Mouse (Mus musculus): ENCODE data around the gene Klhdc8a. TPM values are rescaled to one million over a fixed set of nuclear protein-coding genes. Genes with fewer than 3 reads are reported as not detected.

Klhdc8a gene
- 1.4 and 2.8 TPM in 2 replicates for polyA plus RNA-seq (2016; fragmentation: Nextera tagmentation; extraction: Ambion mirVana)

- H3K27me3 ChIP-seq (ENCODE audit: low read depth, poor library complexity, severe bottlenecking) = peaks cover 78% of the 10 kb centered on the region
- peaks cover 73% of the 10 kb centered on the region for H3K4me1 ChIP-seq
These were observed at the start of gene Klhdc8a for GRCm38 (mm10) chr1:132298425-132298800. Klhdc8a (plus strand) TSS chr1:132298626.

GRCm38 (mm10) chr1:132254467-132254866, 44.0 kb upstream of the Klhdc8a start:
- Histone ChIP-seq H3K4me3 (no peak overlapping the region), H3K4me1 (peaks cover 11% of the 10 kb centered on the region), H3K36me3 (no peaks in the 10 kb centered on the region), H3K27ac (replicated peaks) (no peak overlapping the region), H3K9me3 (replicated peaks) (no peaks in the 10 kb centered on the region), H3K27me3 (ENCODE audit: low read depth, poor library complexity, severe bottlenecking) (no peaks in the 10 kb centered on the region)
- WGBS = 76% methylated on average over 6 of the region's 6 CpGs
- DNase-seq (ENCODE audit: low spot score) = no peak

More at GRCm38 (mm10) chr1:132298425-132298800, at the start of gene Klhdc8a:
- H3K9me3 ChIP-seq (replicated peaks) = no peaks in the 10 kb centered on the region
- no peaks in the 10 kb centered on the region for H3K36me3 ChIP-seq
- peak; percentile 69 for DNase-seq (ENCODE audit: low spot score)
- WGBS = 2% methylated on average over 28 of the region's 28 CpGs
- H3K4me3 ChIP-seq = peak within 1 kb of the TSS; percentile 79
- H3K27ac ChIP-seq (replicated peaks) = peak within 1 kb of the TSS; percentile 91

- DNase-seq (ENCODE audit: low spot score) = no peak
- Histone ChIP-seq H3K9me3 (replicated peaks) (no peaks in the 10 kb centered on the region), H3K4me3 (no peak overlapping the region), H3K4me1 (peaks cover 32% of the 10 kb centered on the region), H3K36me3 (no peaks in the 10 kb centered on the region), H3K27me3 (ENCODE audit: low read depth, poor library complexity, severe bottlenecking) (no peaks in the 10 kb centered on the region), H3K27ac (replicated peaks) (no peak overlapping the region)
- WGBS = 88% methylated on average over 1 of the region's 1 CpGs
These were observed 38.1 kb upstream of the Klhdc8a start for GRCm38 (mm10) chr1:132260331-132260730.

- 76% methylated on average over 5 of the region's 5 CpGs for WGBS
- DNase-seq (ENCODE audit: low spot score) = no peak
- no peaks in the 10 kb centered on the region for H3K9me3 ChIP-seq (replicated peaks)
- H3K4me1 ChIP-seq = peaks cover 30% of the 10 kb centered on the region
- no peaks in the 10 kb centered on the region for H3K36me3 ChIP-seq
- no peak overlapping the region for H3K27ac ChIP-seq (replicated peaks)
- no peak overlapping the region for H3K4me3 ChIP-seq
- no peaks in the 10 kb centered on the region for H3K27me3 ChIP-seq (ENCODE audit: low read depth, poor library complexity, severe bottlenecking)
These were observed 37.4 kb upstream of the Klhdc8a start for GRCm38 (mm10) chr1:132261058-132261457.

GRCm38 (mm10) chr1:132263618-132264017, 34.8 kb upstream of the Klhdc8a start:
- H3K27me3 ChIP-seq (ENCODE audit: low read depth, poor library complexity, severe bottlenecking) = no peaks in the 10 kb centered on the region
- H3K27ac ChIP-seq (replicated peaks) = no peak overlapping the region; the same call in 1 of the 2 replicates
- DNase-seq (ENCODE audit: low spot score) = no peak
- no peaks in the 10 kb centered on the region for H3K36me3 ChIP-seq
- peaks cover 42% of the 10 kb centered on the region for H3K4me1 ChIP-seq
- H3K9me3 ChIP-seq (replicated peaks) = no peaks in the 10 kb centered on the region
- 87% methylated on average over 4 of the region's 4 CpGs for WGBS
- no peak overlapping the region for H3K4me3 ChIP-seq

GRCm38 (mm10) chr1:132264577-132264976, 33.8 kb upstream of the Klhdc8a start:
- Histone ChIP-seq H3K27me3 (ENCODE audit: low read depth, poor library complexity, severe bottlenecking) (no peaks in the 10 kb centered on the region), H3K27ac (replicated peaks) (0 out of 2 replicates have a peak overlapping the region, but pooled peaks have one; percentile 3), H3K4me1 (peaks cover 49% of the 10 kb centered on the region), H3K36me3 (no peaks in the 10 kb centered on the region), H3K9me3 (replicated peaks) (no peaks in the 10 kb centered on the region), H3K4me3 (no peak overlapping the region)
- no peak for DNase-seq (ENCODE audit: low spot score)
- WGBS = 65% methylated on average over 7 of the region's 7 CpGs

GRCm38 (mm10) chr1:132265211-132265859, 33.1 kb upstream of the Klhdc8a start:
- H3K9me3 ChIP-seq (replicated peaks) = no peaks in the 10 kb centered on the region
- WGBS = 81% methylated on average over 8 of the region's 8 CpGs

GRCm38 (mm10) chr1:132265936-132266335, 32.5 kb upstream of the Klhdc8a start:
- no peak overlapping the region for H3K4me3 ChIP-seq
- no peak overlapping the region for H3K27ac ChIP-seq (replicated peaks)
- H3K9me3 ChIP-seq (replicated peaks) = no peaks in the 10 kb centered on the region
- peaks cover 52% of the 10 kb centered on the region for H3K4me1 ChIP-seq
- DNase-seq (ENCODE audit: low spot score) = no peak
- WGBS = 91% methylated on average over 10 of the region's 10 CpGs
- no peaks in the 10 kb centered on the region for H3K36me3 ChIP-seq
- no peaks in the 10 kb centered on the region for H3K27me3 ChIP-seq (ENCODE audit: low read depth, poor library complexity, severe bottlenecking)

More at GRCm38 (mm10) chr1:132265211-132265859, 33.1 kb upstream of the Klhdc8a start:
- Histone ChIP-seq H3K4me3 (no peak overlapping the region), H3K27me3 (ENCODE audit: low read depth, poor library complexity, severe bottlenecking) (no peaks in the 10 kb centered on the region), H3K36me3 (no peaks in the 10 kb centered on the region), H3K27ac (replicated peaks) (peak overlapping the region; percentile 52), H3K4me1 (peaks cover 52% of the 10 kb centered on the region)
- DNase-seq (ENCODE audit: low spot score) = no peak

- H3K4me3 ChIP-seq = no peak overlapping the region
- peaks cover 52% of the 10 kb centered on the region for H3K4me1 ChIP-seq
- H3K36me3 ChIP-seq = no peaks in the 10 kb centered on the region
- no peak for DNase-seq (ENCODE audit: low spot score)
- no peaks in the 10 kb centered on the region for H3K9me3 ChIP-seq (replicated peaks)
- no peaks in the 10 kb centered on the region for H3K27me3 ChIP-seq (ENCODE audit: low read depth, poor library complexity, severe bottlenecking)
- H3K27ac ChIP-seq (replicated peaks) = no peak overlapping the region
- WGBS = 71% methylated on average over 8 of the region's 8 CpGs
These were observed 31.5 kb upstream of the Klhdc8a start for GRCm38 (mm10) chr1:132266791-132267557.

- Histone ChIP-seq H3K27me3 (ENCODE audit: low read depth, poor library complexity, severe bottlenecking) (no peaks in the 10 kb centered on the region), H3K4me1 (peaks cover 51% of the 10 kb centered on the region), H3K36me3 (no peaks in the 10 kb centered on the region), H3K9me3 (replicated peaks) (no peaks in the 10 kb centered on the region), H3K27ac (replicated peaks) (no peak overlapping the region), H3K4me3 (no peak overlapping the region)
- WGBS = 78% methylated on average over 2 of the region's 2 CpGs
- DNase-seq (ENCODE audit: low spot score) = no peak
These were observed 30.5 kb upstream of the Klhdc8a start for GRCm38 (mm10) chr1:132267959-132268358.

- no peaks in the 10 kb centered on the region for H3K27me3 ChIP-seq (ENCODE audit: low read depth, poor library complexity, severe bottlenecking)
- no peak overlapping the region for H3K27ac ChIP-seq (replicated peaks)
- H3K36me3 ChIP-seq = no peaks in the 10 kb centered on the region
- no peaks in the 10 kb centered on the region for H3K9me3 ChIP-seq (replicated peaks)
- DNase-seq (ENCODE audit: low spot score) = no peak
- 77% methylated on average over 7 of the region's 7 CpGs for WGBS
- no peak overlapping the region for H3K4me3 ChIP-seq
- H3K4me1 ChIP-seq = peaks cover 46% of the 10 kb centered on the region
These were observed 29.9 kb upstream of the Klhdc8a start for GRCm38 (mm10) chr1:132268418-132269060.

GRCm38 (mm10) chr1:132271237-132271636, 27.2 kb upstream of the Klhdc8a start:
- Histone ChIP-seq H3K27ac (replicated peaks) (no peak overlapping the region), H3K9me3 (replicated peaks) (no peaks in the 10 kb centered on the region), H3K4me1 (peaks cover 28% of the 10 kb centered on the region), H3K4me3 (no peak overlapping the region), H3K36me3 (no peaks in the 10 kb centered on the region), H3K27me3 (ENCODE audit: low read depth, poor library complexity, severe bottlenecking) (no peaks in the 10 kb centered on the region)
- no peak for DNase-seq (ENCODE audit: low spot score)
- WGBS = 83% methylated on average over 3 of the region's 3 CpGs

All from midbrain, embryonic 10.5 days (tissue).